Mouse (Mus musculus): Measurements from ENCODE around the gene Hinfp.
A peak's percentile ranks its signal among the peaks of the same experiment; 100 is the strongest.

Gene Hinfp

DNA sequence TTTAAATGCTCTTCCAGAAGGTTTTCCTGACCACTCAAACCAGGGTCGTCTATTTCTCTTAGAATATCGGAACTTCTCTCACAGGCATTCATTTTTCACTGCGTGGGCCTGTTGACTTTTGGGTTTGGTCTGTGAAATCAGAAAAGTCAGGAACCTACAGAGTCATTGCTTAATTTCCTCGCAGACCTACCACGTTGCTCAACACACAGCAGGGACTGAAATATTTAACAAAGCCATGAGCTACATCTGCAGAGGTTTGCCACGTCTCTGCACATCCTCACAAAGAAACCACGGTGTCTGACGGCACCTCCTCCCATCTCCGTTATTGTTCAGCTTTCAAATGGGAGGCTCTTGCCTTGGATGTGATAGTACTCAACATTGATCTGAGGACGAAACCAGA lies 46.5 kb downstream of the Hinfp start:
- no peak for DNase-seq (ENCODE audit: low read depth, low spot score)

DNA sequence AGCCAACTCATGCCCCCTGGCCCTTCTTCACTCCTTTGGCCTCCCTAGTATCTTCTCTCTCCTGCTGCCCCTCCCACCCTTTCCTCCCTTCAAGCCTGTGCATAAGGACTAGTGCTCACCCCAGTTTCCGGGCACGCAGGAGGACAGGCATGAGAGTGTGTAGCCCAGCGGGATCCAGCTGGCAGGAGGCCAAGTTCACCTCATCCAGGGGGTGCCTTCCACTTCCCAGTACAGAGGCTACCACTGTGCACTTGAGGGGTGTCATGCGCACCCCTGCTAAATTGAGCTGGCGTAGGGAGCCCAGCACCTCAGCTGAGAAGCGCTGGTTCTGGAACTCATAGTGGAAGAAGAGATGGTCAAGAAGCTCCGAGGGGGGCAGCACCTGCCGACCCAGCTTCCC lies 49.3 kb downstream of the Hinfp start:
- no peak for DNase-seq (ENCODE audit: low read depth, low spot score)

- no peak for DNase-seq (ENCODE audit: low read depth, low spot score)
Observed at GRCm38 (mm10) chr9:44255136-44255521, 50.3 kb downstream of the Hinfp start.

DNA sequence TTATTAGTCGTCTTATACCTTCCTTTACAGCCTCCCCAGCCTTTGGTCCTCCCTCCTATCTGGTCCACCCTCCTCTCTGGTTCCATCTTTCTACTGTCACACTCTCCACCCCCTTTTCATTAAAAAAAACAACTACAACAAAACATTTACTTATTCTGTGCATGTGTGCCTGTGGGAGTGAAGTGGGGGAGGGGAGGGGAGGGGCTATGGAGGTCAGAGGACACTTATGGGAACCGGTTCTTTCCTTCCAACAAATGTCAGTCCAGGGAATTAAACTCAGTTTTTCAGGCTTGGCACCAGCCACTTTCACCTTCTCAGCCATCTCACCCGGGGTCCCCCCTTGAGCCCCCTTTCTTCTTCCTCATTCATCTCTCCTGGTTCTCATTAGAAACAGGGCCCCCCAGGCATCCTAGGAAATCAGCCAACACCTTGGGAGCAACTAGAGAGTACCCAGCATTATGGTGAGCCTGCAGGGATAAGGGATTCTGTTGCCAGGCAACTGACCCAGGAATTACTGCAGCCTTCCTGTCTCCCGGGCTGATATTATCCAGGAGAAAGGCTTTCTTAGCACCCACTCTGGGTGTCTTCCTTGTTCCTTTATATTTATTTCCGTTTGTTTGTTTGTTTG lies 50.8 kb downstream of the Hinfp start:
- no peak for DNase-seq (ENCODE audit: low read depth, low spot score)

DNA sequence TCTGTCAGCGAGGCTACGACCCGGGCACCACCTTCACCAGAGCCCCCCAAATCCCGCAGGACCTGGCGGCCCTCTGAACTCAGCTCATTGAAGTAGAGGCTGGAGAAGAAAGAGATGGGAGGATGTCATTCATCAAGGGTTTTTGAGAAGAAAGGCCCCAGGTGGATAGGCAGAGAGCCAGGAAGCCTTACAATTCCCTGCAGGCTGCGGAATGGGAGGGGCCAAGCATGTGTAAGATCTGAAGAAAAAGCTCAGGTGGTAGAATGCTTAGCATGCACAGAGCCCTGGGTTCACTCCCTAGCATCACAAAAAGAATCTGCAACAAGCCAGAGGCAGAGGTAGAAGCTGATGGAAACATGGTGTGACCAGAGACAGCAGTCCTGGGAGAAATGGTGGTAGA lies 52.0 kb downstream of the Hinfp start:
- no peak for DNase-seq (ENCODE audit: low read depth, low spot score)

GRCm38 (mm10) chr9:44251314-44251713 lies 54.2 kb downstream of the Hinfp start, which contains the start of gene Pdzd3:
TSS of gene Pdzd3 (minus strand) at chr9:44251471.
- no peak for DNase-seq (ENCODE audit: low read depth, low spot score)

GRCm38 (mm10) chr9:44250445-44250844 lies 55.0 kb downstream of the Hinfp start:
- DNase-seq (ENCODE audit: low read depth, low spot score), result no peak

- peak; percentile 67 for DNase-seq (ENCODE audit: low read depth, low spot score)
Observed at GRCm38 (mm10) chr9:44249181-44250146, 56.0 kb downstream of the Hinfp start.

DNA sequence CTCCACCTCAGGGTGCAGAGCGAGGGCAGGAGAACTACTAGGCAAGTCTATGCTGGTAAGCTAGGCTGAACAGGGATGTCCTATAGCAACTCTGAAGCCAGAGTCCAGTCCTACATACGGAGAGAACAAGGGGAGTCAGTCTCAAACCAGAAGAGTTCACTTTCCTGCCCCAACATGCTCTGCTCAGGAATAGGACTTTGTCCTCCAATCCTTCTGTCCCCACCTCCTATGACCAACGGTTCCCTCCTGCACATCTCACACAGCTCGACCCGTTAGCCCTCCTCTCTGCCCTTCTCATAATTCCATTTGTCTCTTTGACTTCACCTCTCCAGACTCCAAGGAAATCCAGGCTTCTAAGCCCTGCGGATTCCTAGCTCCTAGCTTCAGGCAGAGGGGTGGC lies 57.6 kb downstream of the Hinfp start:
- no peak for DNase-seq (ENCODE audit: low read depth, low spot score)

DNA sequence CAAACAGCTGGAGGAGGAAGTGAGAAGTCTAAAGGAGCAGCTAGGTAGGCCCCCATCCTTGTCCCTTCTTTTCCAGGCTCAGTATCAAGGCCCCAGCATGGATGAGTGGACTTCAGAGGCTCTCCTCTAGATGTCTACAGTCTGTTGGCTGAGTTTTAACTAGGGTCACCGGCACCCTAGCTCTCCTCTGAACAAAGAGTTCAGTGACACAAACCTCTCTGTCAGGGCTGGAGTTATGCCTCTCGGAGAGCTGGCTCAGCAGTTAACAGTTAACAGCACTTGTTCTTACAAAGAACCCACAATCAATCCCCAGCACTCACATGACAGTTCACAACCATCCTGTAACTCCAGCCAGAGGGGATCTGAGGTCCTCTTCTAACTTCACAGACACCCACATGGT lies 61.9 kb downstream of the Hinfp start:
- DNase-seq (ENCODE audit: low read depth, low spot score), result no peak
